Mouse (Mus musculus): Measurements from ENCODE around the gene A930004D18Rik.

GRCm38 (mm10) chr2:18038895-18039371 lies 1.4 kb upstream of the A930004D18Rik start:
- TF ChIP-seq CTCF (IDR thresholded peaks at IDR 0.05; ENCODE audit: low read depth, low read length) (no peak), POLR2A (IDR thresholded peaks at IDR 0.05; ENCODE audit: extremely low read depth, insufficient read depth, low read length) (no peak)

Data from liver, adult 2 months (tissue).